Mouse (Mus musculus) forebrain, embryonic 15.5 days (tissue): ENCODE results near the gene Slc30a5. TPM values are rescaled to one million over a fixed set of nuclear protein-coding genes. Genes with fewer than 3 reads are reported as not detected.
"Not testable (repeated sequence)": the region's sequence is repeated elsewhere in the genome, so short reads cannot be mapped to it uniquely, and the experiment has no call there.

Source experiments
- ATAC-seq: fragments of 200-750 bp; cut with Nextera tagmentation; replicated peaks from 2 replicates; pipeline ENCODE4 v1.8.0; 2017; ENCODE audit warnings: mild to moderate bottlenecking, moderate TSS enrichment, moderate library complexity
- H3K27ac ChIP-seq: fragments of 300-500 bp; sonication (generic); replicated peaks from 2 replicates; pipeline ENCODE4 v1.5.1; 2015; ENCODE audit warnings: mild to moderate bottlenecking, inconsistent platforms
- H3K27me3 ChIP-seq: fragments of 300-500 bp; sonication (generic); 2 replicates; pipeline ENCODE4 v1.6.1; 2015; ENCODE audit warnings: inconsistent platforms
- H3K36me3 ChIP-seq: fragments of 300-500 bp; sonication (generic); 2 replicates; pipeline ENCODE4 v1.6.1; 2015; ENCODE audit warnings: mild to moderate bottlenecking, inconsistent platforms
- H3K4me1 ChIP-seq: fragments of 300-500 bp; sonication (generic); 2 replicates; pipeline ENCODE4 v1.6.1; 2015; ENCODE audit warnings: inconsistent platforms
- H3K4me2 ChIP-seq: fragments of 300-500 bp; sonication (generic); replicated peaks from 2 replicates; pipeline ENCODE4 v1.6.1; 2015; ENCODE audit warnings: mild to moderate bottlenecking, inconsistent platforms
- H3K4me3 ChIP-seq: fragments of 300-500 bp; sonication (generic); 2 replicates; pipeline ENCODE4 v1.5.1; 2015; ENCODE audit warnings: mild to moderate bottlenecking, inconsistent platforms
- H3K9ac ChIP-seq: fragments of 300-500 bp; sonication (generic); replicated peaks from 2 replicates; pipeline ENCODE4 v1.6.1; 2015; ENCODE audit warnings: mild to moderate bottlenecking, inconsistent platforms
- H3K9me3 ChIP-seq: fragments of 300-500 bp; sonication (generic); 2 replicates; pipeline ENCODE4 v1.6.1; 2016; ENCODE audit warnings: inconsistent platforms
- WGBS: fragments of 180-500 bp; shearing (Covaris S2); methylation state at CpG from one replicate; pipeline ENCODE4 v1.1.7; 2015; ENCODE audit warnings: mixed read lengths; 5-methylcytosine and 5-hydroxymethylcytosine counted together
- polyA plus RNA-seq: library from polyadenylated mRNA; unstranded; fragments of >200 nt; fragmentation: Nextera tagmentation; extraction: Ambion mirVana; gene quantifications from 2 replicates; pipeline ENCODE4 v1.2.1, GENCODE M21; 2015

Gene Slc30a5
- polyA plus RNA-seq, 1 experiment from 2014 or later, result 36.6 TPM

- WGBS, result 58% methylated on average over 6 of the region's 6 CpGs
- H3K9ac ChIP-seq, result peak overlapping the region; percentile 22; the same call in 1 of the 2 replicates
- H3K27me3 ChIP-seq, result no peaks in the 10 kb centered on the region
- H3K36me3 ChIP-seq, result no peaks in the 10 kb centered on the region
- H3K4me1 ChIP-seq, result peaks cover 23% of the 10 kb centered on the region
- no peak for ATAC-seq
- peak overlapping the region; percentile 32; the same call in 1 of the 2 replicates for H3K4me2 ChIP-seq
- no peaks in the 10 kb centered on the region for H3K9me3 ChIP-seq
- peak overlapping the region; percentile 84 for H3K4me3 ChIP-seq
- 0 out of 2 replicates have a peak overlapping the region, but pooled peaks have one; percentile 36 for H3K27ac ChIP-seq
These were observed 394 bp upstream of the Slc30a5 start for GRCm38 (mm10) chr13:100833640-100834002.

DNA sequence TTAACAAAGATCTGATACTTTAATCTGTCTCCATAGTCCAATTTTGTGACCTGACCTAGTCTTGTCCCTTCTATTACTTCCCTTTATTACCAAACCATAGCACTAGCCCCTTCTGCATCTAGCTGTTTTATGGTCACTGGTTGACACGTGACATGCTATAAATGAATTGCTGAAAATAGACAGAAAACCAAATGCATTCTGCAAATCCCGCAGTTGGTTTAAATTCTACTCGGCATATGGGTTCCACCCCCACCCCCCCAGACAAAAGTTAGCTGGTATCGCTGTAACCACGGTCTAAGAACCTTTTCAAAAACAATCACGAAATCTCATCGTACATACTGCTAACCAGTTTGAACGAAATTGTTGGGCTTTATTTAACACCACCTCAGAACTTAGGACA lies 1.0 kb downstream of the Slc30a5 start:
- Histone ChIP-seq H3K9me3 (no peaks in the 10 kb centered on the region), H3K4me1 (peaks cover 23% of the 10 kb centered on the region), H3K27ac (no peak overlapping the region), H3K9ac (peak overlapping the region; percentile 99), H3K36me3 (peaks cover 3% of the 10 kb centered on the region), H3K27me3 (no peaks in the 10 kb centered on the region), H3K4me3 (peak overlapping the region; percentile 84), H3K4me2 (peak overlapping the region; percentile 89)
- 7% methylated on average over 8 of the region's 8 CpGs for WGBS
- no peak for ATAC-seq

DNA sequence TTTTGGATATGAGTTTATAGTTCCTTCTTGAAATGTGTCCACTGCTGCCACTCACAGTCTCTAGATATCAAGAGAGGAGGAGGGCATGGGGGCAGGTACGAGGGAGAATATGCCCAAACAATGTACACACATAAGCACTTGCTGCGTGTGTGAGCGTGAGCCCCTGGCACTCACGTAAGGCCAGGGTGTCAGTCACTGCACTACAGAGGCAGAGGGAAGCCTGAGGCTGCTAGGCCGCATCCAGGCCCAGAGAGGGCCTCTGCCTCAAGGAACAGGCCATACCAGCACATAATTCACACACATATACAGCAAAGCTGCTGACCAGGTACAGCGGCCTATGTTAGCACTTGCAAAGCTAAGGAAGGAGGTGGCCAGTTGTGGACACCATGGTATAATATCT lies 2.1 kb downstream of the Slc30a5 start:
- H3K9me3 ChIP-seq, result no peaks in the 10 kb centered on the region
- H3K4me3 ChIP-seq, result no peak overlapping the region
- no peak for ATAC-seq
- 0 out of 2 replicates have a peak overlapping the region, but pooled peaks have one; percentile 89 for H3K4me2 ChIP-seq
- no peak overlapping the region for H3K27ac ChIP-seq
- no peaks in the 10 kb centered on the region for H3K27me3 ChIP-seq
- 86% methylated on average over 6 of the region's 6 CpGs for WGBS
- no peak overlapping the region for H3K9ac ChIP-seq
- peaks cover 23% of the 10 kb centered on the region for H3K4me1 ChIP-seq
- peaks cover 11% of the 10 kb centered on the region for H3K36me3 ChIP-seq

DNA sequence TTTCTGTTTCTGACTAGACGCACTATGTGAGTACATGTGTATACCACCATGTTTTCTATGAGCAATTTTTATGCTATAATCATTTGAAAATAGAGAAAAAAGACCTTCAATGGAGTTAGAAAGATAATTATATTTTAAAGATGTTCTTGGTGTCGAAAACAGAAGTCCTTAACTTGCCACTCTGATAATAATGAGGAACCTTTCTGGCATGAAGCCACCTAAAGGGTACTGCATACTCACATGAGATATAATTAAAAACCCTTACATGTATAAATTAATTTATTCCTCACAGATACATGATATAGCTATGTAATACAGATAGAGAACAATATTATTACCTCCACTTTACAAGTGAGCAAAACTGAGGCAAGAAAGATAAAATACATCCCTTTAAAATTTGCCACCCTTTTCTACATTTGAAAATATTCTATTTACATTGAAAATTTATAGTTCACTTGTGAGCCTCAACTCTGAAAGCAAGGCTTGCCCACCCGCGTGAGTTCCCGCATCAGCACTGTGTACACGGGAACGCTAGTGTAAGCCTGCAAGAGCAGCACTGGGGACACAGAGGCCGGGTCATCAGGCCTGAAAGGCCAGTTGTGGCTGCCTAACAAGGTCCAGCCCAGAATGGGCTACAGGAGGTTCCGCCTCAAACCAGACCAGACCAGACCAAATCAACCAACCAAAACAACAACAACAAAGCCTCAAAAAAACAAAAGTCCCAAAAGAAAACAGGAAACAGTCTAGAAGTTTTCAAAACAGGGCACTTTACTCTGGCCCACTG lies 7.4 kb downstream of the Slc30a5 start:
- Histone ChIP-seq H3K9ac (no peak overlapping the region), H3K4me1 (peaks cover 5% of the 10 kb centered on the region), H3K9me3 (no peaks in the 10 kb centered on the region), H3K4me2 (no peak overlapping the region), H3K4me3 (no peak overlapping the region), H3K27ac (no peak overlapping the region), H3K36me3 (peaks cover 43% of the 10 kb centered on the region), H3K27me3 (no peaks in the 10 kb centered on the region)
- no peak for ATAC-seq
- WGBS, result 93% methylated on average over 9 of the region's 9 CpGs

DNA sequence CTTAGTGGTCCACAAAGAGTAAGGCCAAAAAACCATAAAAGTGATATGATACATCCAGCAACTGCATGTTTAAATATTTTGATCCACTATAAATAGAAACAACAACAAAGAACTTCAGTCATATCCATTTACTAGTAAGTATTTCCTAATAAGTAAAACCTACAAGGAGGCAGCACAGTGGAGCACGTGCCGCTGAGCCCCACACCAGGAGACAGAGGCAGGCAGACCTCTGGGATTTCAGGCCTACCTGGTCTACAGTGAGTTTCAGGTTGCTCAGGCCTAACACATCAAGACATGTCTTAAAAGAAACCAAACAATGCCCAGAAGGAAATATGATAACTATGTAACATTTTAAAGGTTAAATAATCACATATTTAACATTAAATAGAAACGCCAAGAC lies 8.3 kb downstream of the Slc30a5 start:
- no peak overlapping the region for H3K4me3 ChIP-seq
- no peak for ATAC-seq
- H3K9ac ChIP-seq, result no peak overlapping the region
- H3K4me1 ChIP-seq, result no peaks in the 10 kb centered on the region
- H3K4me2 ChIP-seq, result no peak overlapping the region
- no peaks in the 10 kb centered on the region for H3K27me3 ChIP-seq
- H3K27ac ChIP-seq, result no peak overlapping the region
- H3K36me3 ChIP-seq, result peaks cover 51% of the 10 kb centered on the region
- H3K9me3 ChIP-seq, result no peaks in the 10 kb centered on the region
- 97% methylated on average over 3 of the region's 3 CpGs for WGBS

DNA sequence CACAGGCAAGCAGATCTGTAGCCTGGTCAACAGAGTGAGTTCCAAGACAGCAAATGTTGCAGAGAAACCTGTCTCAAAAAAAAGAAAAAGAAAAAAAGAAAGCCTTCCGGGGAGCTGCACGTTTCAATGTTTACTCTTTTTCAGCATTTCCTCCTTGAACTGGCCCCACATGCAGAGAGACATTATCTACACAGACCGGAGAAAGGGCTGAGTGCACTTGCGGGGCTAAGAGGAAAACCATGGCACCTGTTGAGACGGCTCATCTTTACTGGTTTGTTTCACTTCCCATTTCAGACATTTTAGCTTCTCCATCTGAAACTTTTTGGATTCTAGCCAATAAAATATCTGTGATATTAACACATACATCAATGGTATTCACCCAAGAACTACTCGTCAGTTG lies 8.9 kb downstream of the Slc30a5 start:
- WGBS, result 85% methylated on average over 6 of the region's 6 CpGs
- H3K36me3 ChIP-seq, result peaks cover 53% of the 10 kb centered on the region
- no peak overlapping the region for H3K4me2 ChIP-seq
- H3K9me3 ChIP-seq, result no peaks in the 10 kb centered on the region
- H3K4me1 ChIP-seq, result no peaks in the 10 kb centered on the region
- H3K27me3 ChIP-seq, result no peaks in the 10 kb centered on the region
- no peak for ATAC-seq
- no peak overlapping the region for H3K4me3 ChIP-seq
- H3K9ac ChIP-seq, result no peak overlapping the region
- no peak overlapping the region for H3K27ac ChIP-seq

DNA sequence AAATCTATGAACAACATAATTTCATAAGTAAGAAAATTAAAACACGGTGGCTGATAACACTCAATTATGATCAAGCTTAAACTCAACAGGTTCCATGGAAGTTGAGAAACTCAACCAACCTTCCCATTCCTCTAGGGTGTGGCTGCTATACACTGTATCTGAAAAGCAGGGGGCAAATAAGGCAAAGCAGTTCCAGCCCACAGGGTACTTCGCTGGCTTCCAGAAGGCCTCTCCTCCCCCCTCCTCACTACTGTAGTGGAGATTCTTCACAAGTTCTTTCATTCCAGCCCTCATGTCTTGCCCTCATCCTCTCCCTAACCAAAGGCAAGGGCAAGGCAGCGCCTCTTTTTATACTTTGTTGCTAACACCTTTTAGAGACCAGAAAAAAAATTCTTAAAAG lies 9.4 kb downstream of the Slc30a5 start:
- Histone ChIP-seq H3K4me1 (no peaks in the 10 kb centered on the region), H3K36me3 (peaks cover 56% of the 10 kb centered on the region), H3K4me3 (no peak overlapping the region), H3K27ac (no peak overlapping the region), H3K4me2 (no peak overlapping the region), H3K9ac (no peak overlapping the region), H3K27me3 (no peaks in the 10 kb centered on the region), H3K9me3 (no peaks in the 10 kb centered on the region)
- no peak for ATAC-seq
- WGBS, result 98% methylated on average over 3 of the region's 3 CpGs

DNA sequence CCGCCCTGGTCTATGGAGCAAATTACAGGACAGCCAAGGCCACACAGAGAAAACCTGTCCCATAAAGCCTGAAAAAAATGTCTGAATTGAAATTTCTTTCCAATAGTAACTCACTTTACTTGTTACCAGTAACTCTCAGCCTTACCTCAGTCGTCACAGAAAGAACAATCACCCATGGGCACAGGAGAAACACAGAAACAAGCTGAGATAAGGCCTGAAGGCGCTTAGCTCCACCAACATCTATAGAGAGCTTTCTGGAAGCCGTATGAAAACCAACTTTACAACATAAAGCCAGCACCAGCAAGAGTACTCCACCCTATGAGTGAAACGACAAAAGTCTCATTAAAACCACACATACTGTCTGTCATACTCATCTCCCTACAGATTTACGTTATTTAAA lies 18.8 kb downstream of the Slc30a5 start:
- WGBS, result 90% methylated on average over 6 of the region's 6 CpGs
- Histone ChIP-seq H3K4me3 (no peak overlapping the region), H3K36me3 (peaks cover 63% of the 10 kb centered on the region), H3K27me3 (no peaks in the 10 kb centered on the region), H3K9me3 (no peaks in the 10 kb centered on the region), H3K4me1 (no peaks in the 10 kb centered on the region), H3K27ac (no peak overlapping the region), H3K4me2 (no peak overlapping the region), H3K9ac (no peak overlapping the region)
- ATAC-seq, result no peak

GRCm38 (mm10) chr13:100805776-100806175 lies 27.5 kb downstream of the Slc30a5 start:
- 98% methylated on average over 3 of the region's 3 CpGs for WGBS
- no peaks in the 10 kb centered on the region for H3K4me1 ChIP-seq
- no peak overlapping the region for H3K27ac ChIP-seq
- H3K9me3 ChIP-seq, result no peaks in the 10 kb centered on the region
- peaks cover 68% of the 10 kb centered on the region for H3K36me3 ChIP-seq
- ATAC-seq, result no peak
- H3K4me3 ChIP-seq, result no peak overlapping the region
- no peak overlapping the region for H3K4me2 ChIP-seq
- H3K9ac ChIP-seq, result no peak overlapping the region
- no peaks in the 10 kb centered on the region for H3K27me3 ChIP-seq

- Histone ChIP-seq H3K4me1 (no peaks in the 10 kb centered on the region), H3K9ac (no peak overlapping the region), H3K9me3 (no peaks in the 10 kb centered on the region), H3K27me3 (no peaks in the 10 kb centered on the region), H3K36me3 (peaks cover 10% of the 10 kb centered on the region), H3K27ac (no peak overlapping the region), H3K4me2 (no peak overlapping the region), H3K4me3 (no peak overlapping the region)
- no peak for ATAC-seq
- 88% methylated on average over 6 of the region's 6 CpGs for WGBS
These were observed 36.1 kb downstream of the Slc30a5 start for GRCm38 (mm10) chr13:100797171-100797570.

- WGBS, result 92% methylated on average over 3 of the region's 3 CpGs
- H3K27me3 ChIP-seq, result no peaks in the 10 kb centered on the region
- peaks cover 19% of the 10 kb centered on the region for H3K4me1 ChIP-seq
- H3K36me3 ChIP-seq, result no peaks in the 10 kb centered on the region
- H3K4me2 ChIP-seq, result no peak overlapping the region
- ATAC-seq, result no peak
- H3K4me3 ChIP-seq, result no peak overlapping the region
- H3K9me3 ChIP-seq, result no peaks in the 10 kb centered on the region
- H3K27ac ChIP-seq, result no peak overlapping the region
- no peak overlapping the region for H3K9ac ChIP-seq
These were observed 44.1 kb downstream of the Slc30a5 start for GRCm38 (mm10) chr13:100789083-100789482.

GRCm38 (mm10) chr13:100788057-100788456 lies 45.2 kb downstream of the Slc30a5 start:
- H3K9ac ChIP-seq, H3K4me3 ChIP-seq, H3K4me2 ChIP-seq, ATAC-seq, H3K27ac ChIP-seq, H3K9me3 ChIP-seq, H3K27me3 ChIP-seq, H3K36me3 ChIP-seq: not testable (repeated sequence)
- 96% methylated on average over 11 of the region's 14 CpGs for WGBS
- peaks cover 25% of the 10 kb centered on the region for H3K4me1 ChIP-seq
